Mouse (Mus musculus) midbrain, embryonic 11.5 days (tissue): ENCODE data around the gene Usp47. TPM values are rescaled to one million over a fixed set of nuclear protein-coding genes. Genes with fewer than 3 reads are reported as not detected.

ENCODE experiments used
- ATAC-seq: fragments of 200-750 bp; cut with Nextera tagmentation; 2 replicates; pipeline ENCODE4 v1.8.0; 2017; ENCODE audit warnings: moderate TSS enrichment, moderate library complexity; ENCODE audit not compliant: low FRiP score
- DNase-seq: peaks from one replicate; pipeline ENCODE4 v3.0.0; 2015; ENCODE audit warnings: low spot score; ENCODE audit errors: missing footprints
- H3K27ac ChIP-seq: fragments of 300-500 bp; sonication (generic); 2 replicates; pipeline ENCODE4 v1.5.1; 2014; ENCODE audit warnings: low read depth, low read length
- H3K27me3 ChIP-seq: fragments of 300-500 bp; sonication (generic); 2 replicates; pipeline ENCODE4 v1.6.1; 2014; ENCODE audit warnings: mild to moderate bottlenecking, low read length, moderate library complexity, mixed read lengths; ENCODE audit not compliant: control insufficient read depth, insufficient read depth
- H3K36me3 ChIP-seq: fragments of 300-500 bp; sonication (generic); 2 replicates; pipeline ENCODE4 v1.6.1; 2014; ENCODE audit warnings: mild to moderate bottlenecking, low read length, moderate library complexity, mixed read lengths; ENCODE audit not compliant: control insufficient read depth, insufficient read depth
- H3K4me1 ChIP-seq: fragments of 300-500 bp; sonication (generic); 2 replicates; pipeline ENCODE4 v1.6.1; 2014; ENCODE audit warnings: low read length; ENCODE audit not compliant: control insufficient read depth, insufficient read depth
- H3K4me2 ChIP-seq: fragments of 300-500 bp; sonication (generic); 2 replicates; pipeline ENCODE4 v1.6.1; 2014; ENCODE audit warnings: mild to moderate bottlenecking, moderate library complexity
- H3K4me3 ChIP-seq: fragments of 300-500 bp; sonication (generic); 2 replicates; pipeline ENCODE4 v1.5.1; 2014; ENCODE audit warnings: low read depth, low read length
- H3K9ac ChIP-seq: fragments of 300-500 bp; sonication (generic); 2 replicates; pipeline ENCODE4 v1.6.1; 2014; ENCODE audit warnings: low read length
- H3K9me3 ChIP-seq: fragments of 300-500 bp; sonication (generic); 2 replicates; pipeline ENCODE4 v1.6.1; 2016; ENCODE audit warnings: low read length; ENCODE audit not compliant: control insufficient read depth
- WGBS: fragments of 180-500 bp; shearing (Covaris S2); extraction: QIAGEN DNeasy Blood & Tissue Kit; methylation state at CpG from one replicate; pipeline ENCODE4 v1.1.7; 2014; 5-methylcytosine and 5-hydroxymethylcytosine counted together
- polyA plus RNA-seq: library from polyadenylated mRNA; unstranded; fragments of >200 nt; fragmentation: Nextera tagmentation; extraction: Ambion mirVana; gene quantifications from 2 replicates; pipeline ENCODE4 v1.2.1, GENCODE M21; 2014

Gene Usp47
- polyA plus RNA-seq, 1 experiment from 2014 or later, result 98.7 TPM

DNA sequence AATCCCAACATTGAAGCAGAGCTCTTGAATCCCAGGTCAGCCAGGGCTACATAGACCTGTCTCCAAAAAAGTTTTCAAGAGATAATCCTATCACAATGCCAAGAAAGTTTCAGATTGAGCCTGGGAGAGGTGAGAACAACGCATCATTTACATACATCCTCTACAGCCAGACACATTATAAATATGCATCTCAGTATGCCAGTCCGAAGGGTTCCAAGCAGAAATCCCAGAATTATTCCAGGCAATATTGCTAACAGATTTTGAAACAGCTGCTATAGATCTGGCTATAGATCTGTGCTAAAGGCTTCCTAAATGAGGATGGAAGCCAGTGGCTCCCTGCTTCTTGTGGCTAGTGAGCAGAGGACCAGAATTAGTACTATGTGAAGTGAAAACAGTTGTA is 77.6 kb downstream of the Usp47 start:
- Histone ChIP-seq H3K9ac (no peak overlapping the region), H3K4me3 (no peak overlapping the region), H3K27me3 (no peaks in the 10 kb centered on the region), H3K4me1 (no peaks in the 10 kb centered on the region), H3K27ac (no peak overlapping the region), H3K4me2 (no peak overlapping the region), H3K9me3 (no peaks in the 10 kb centered on the region), H3K36me3 (peaks cover 14% of the 10 kb centered on the region; the same call in 1 of the 2 replicates)
- WGBS, result 93% methylated on average over 2 of the region's 2 CpGs
- ATAC-seq (no peak), DNase-seq (no peak)

DNA sequence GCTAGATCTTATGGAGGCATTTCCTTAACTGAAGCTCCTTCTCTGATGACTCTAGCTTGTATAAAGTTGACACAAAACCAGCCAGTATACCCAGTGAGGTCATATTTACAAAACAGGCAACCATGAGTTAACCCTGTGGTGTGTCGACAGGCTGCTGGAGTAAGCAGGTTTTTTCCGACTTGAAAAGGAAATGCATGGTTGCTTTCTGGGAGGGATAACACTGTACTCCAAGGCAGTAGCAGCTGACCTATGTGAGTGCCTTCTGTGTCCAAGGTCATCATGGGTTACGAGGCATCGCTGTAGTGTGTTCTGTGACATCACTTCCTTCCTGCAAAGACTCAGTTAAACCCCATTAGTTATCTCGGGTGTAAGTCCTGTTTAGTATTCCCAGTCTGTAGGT is 79.6 kb downstream of the Usp47 start:
- Histone ChIP-seq H3K27me3 (no peaks in the 10 kb centered on the region), H3K9me3 (no peaks in the 10 kb centered on the region), H3K4me2 (no peak overlapping the region), H3K27ac (no peak overlapping the region), H3K9ac (no peak overlapping the region), H3K36me3 (peaks cover 18% of the 10 kb centered on the region; the same call in 1 of the 2 replicates), H3K4me3 (no peak overlapping the region), H3K4me1 (no peaks in the 10 kb centered on the region)
- no peak for ATAC-seq
- 86% methylated on average over 5 of the region's 5 CpGs for whole genome bisulfite sequencing
- no peak for DNase-seq

DNA sequence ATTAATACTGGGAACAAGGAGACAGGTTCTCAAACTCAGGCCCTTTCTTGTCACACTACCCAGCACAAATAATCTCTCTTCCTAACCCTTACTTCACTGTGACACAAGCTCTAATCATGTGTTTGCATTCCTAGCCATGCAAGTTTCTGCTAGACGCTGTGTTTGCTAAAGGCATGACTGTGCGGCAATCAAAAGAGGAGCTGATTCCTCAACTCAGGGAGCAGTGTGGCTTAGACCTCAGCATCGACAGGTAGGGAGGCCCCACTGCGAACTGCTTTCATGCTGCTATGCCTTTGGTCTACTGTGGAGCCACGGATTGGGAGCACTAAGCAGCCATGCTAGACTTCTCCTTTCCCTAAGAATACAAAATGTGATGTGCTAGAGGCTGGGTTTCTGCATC is 80.5 kb downstream of the Usp47 start:
- 90% methylated on average over 5 of the region's 5 CpGs for WGBS
- H3K36me3 ChIP-seq, result peaks cover 17% of the 10 kb centered on the region; the same call in 1 of the 2 replicates

DNA sequence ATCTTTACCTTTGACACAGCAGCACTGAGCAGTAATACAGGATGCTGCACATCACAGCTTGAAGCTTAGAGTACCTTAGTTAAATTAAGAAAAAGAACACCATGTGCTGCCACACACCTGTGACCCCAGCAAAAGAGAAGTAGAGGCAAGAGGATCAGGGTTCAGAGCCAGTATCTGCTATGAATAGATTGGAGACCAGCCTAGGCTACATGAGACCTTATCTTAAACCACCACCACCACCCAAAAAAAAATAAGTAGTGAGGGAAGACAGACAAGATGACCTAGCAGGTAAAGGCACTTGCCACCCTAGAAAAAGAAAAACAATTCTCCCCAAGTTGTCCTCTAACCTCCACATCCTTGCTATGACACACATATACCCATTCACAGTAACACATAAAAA is 85.5 kb downstream of the Usp47 start:
- Histone ChIP-seq H3K36me3 (peaks cover 25% of the 10 kb centered on the region), H3K4me2 (no peak overlapping the region), H3K9ac (no peak overlapping the region), H3K4me1 (no peaks in the 10 kb centered on the region), H3K4me3 (no peak overlapping the region), H3K9me3 (no peaks in the 10 kb centered on the region), H3K27ac (no peak overlapping the region), H3K27me3 (no peaks in the 10 kb centered on the region)
- no peak for DNase-seq
- ATAC-seq, result no peak

More for the DNA sequence above, 80.5 kb downstream of the Usp47 start:
- H3K9ac ChIP-seq, result no peak overlapping the region
- no peak overlapping the region for H3K4me3 ChIP-seq
- H3K27ac ChIP-seq, result no peak overlapping the region
- H3K4me2 ChIP-seq, result no peak overlapping the region
- no peaks in the 10 kb centered on the region for H3K9me3 ChIP-seq
- DNase-seq (no peak), ATAC-seq (no peak)
- H3K4me1 ChIP-seq, result no peaks in the 10 kb centered on the region
- H3K27me3 ChIP-seq, result no peaks in the 10 kb centered on the region

DNA sequence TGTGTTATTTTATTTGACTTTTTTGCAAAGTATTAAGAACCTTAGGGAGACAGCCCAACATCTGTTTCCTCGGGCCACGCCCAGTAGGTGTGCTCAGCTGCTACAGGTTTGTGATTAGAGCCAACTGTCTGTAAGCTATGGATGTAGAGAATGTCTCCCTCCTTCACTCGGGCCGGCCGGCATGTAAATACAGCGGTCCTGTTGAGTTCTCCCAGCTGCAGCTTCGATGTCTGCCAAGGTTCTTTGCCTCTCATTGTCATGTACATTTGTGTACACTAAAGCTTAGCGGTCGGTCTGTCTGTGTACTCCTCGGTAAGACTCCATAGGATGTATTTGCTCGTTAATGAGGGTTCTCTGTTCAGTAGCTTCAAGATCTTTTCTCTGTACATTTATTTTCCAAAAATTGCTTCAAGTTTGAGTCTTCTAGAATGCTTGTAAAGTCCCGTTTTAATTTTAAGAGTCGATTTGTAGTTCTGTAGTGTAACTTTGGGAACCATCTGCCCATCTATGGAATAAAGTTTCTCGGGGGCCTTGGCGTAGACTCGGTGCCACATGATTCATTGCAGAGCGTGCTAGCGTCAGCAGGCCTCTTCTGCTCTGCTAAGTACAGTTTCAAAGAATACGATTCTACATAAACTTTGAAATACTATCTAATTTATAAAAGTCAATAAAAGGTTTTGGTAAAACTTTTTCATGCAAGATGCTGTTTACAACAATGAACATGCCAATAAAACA is 87.5 kb downstream of the Usp47 start:
- Histone ChIP-seq H3K4me1 (no peaks in the 10 kb centered on the region), H3K36me3 (peaks cover 23% of the 10 kb centered on the region), H3K27me3 (no peaks in the 10 kb centered on the region), H3K27ac (no peak overlapping the region; the same call in 1 of the 2 replicates), H3K9ac (no peak overlapping the region), H3K4me2 (no peak overlapping the region), H3K4me3 (no peak overlapping the region), H3K9me3 (no peaks in the 10 kb centered on the region)
- WGBS, result 86% methylated on average over 19 of the region's 19 CpGs
- DNase-seq (no peak), ATAC-seq (no peak)

DNA sequence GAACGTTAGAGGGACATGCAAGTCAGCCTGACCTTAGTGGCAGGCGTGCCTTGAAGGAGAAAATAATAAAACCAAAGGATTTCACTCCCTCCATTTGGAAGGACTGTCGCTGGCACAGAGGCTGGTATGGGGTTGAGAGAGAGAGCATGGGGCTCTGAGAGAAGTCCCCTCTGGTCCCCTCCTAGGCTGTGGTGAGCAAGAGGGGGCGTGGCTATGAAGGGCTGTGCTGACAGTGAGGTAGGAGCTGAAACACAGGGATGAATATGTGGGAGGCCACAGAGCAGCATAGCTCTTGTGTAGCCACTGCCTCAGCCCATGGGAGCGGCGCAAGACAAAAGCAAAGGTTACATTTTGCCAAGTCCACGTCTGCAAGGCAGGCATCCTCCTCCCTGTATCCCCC is 94.2 kb downstream of the Usp47 start:
- Histone ChIP-seq H3K36me3 (peaks cover 3% of the 10 kb centered on the region; the same call in 1 of the 2 replicates), H3K9me3 (no peaks in the 10 kb centered on the region), H3K27me3 (no peaks in the 10 kb centered on the region), H3K9ac (no peak overlapping the region), H3K27ac (no peak overlapping the region), H3K4me3 (no peak overlapping the region), H3K4me1 (no peaks in the 10 kb centered on the region), H3K4me2 (no peak overlapping the region)
- 83% methylated on average over 7 of the region's 7 CpGs for WGBS
- ATAC-seq, result no peak
- no peak for DNase-seq

DNA sequence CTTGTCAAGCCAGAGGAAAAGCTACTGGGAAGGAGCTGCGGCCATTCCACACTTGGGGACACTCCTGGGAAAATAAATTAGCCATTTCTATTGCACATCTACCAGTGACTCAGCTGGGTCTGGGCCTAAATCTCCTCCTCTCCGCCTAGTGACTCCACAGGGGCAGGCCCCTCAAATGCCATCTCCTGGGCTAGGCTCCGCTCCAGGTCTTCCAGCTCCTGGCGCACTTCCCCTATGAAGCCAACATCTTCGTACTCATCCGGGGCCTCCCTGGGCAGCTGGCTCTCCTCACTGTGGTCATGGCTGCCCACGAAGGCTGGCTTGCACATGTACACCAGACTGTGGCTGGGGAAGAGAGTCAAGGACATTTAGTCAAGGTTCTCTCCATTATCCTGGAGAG is 94.8 kb downstream of the Usp47 start:
- Histone ChIP-seq H3K36me3 (no peaks in the 10 kb centered on the region; the same call in 1 of the 2 replicates), H3K27ac (no peak overlapping the region), H3K4me2 (no peak overlapping the region), H3K9ac (no peak overlapping the region), H3K4me1 (no peaks in the 10 kb centered on the region), H3K9me3 (no peaks in the 10 kb centered on the region), H3K27me3 (no peaks in the 10 kb centered on the region), H3K4me3 (no peak overlapping the region)
- WGBS, result 88% methylated on average over 7 of the region's 7 CpGs
- ATAC-seq (no peak), DNase-seq (no peak)

DNA sequence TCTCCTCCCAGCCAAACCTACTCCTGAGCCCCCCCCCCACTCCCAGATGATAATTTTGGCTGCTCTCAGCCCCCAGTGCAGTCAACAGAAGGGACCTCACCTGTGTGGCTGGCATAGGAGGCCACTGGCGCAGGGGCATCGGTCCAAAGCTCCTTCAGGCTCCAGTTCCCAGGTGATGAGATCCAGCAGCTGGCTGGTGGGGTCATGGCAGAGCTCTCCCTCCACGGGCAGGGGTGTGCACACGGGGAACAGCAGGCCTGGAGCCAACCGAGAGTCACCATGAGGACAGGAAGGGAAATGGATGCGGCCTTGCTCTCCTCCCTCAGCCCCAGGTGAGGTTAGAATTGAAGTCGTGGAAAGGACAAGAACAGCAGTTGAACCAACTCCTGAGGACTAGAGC is 95.9 kb downstream of the Usp47 start:
- H3K9ac ChIP-seq, result no peak overlapping the region
- H3K4me2 ChIP-seq, result no peak overlapping the region
- no peak overlapping the region for H3K27ac ChIP-seq
- no peaks in the 10 kb centered on the region for H3K4me1 ChIP-seq
- ATAC-seq (no peak), DNase-seq (no peak)
- no peaks in the 10 kb centered on the region for H3K36me3 ChIP-seq
- no peak overlapping the region for H3K4me3 ChIP-seq
- no peaks in the 10 kb centered on the region for H3K27me3 ChIP-seq
- 81% methylated on average over 7 of the region's 7 CpGs for WGBS
- no peaks in the 10 kb centered on the region for H3K9me3 ChIP-seq

DNA sequence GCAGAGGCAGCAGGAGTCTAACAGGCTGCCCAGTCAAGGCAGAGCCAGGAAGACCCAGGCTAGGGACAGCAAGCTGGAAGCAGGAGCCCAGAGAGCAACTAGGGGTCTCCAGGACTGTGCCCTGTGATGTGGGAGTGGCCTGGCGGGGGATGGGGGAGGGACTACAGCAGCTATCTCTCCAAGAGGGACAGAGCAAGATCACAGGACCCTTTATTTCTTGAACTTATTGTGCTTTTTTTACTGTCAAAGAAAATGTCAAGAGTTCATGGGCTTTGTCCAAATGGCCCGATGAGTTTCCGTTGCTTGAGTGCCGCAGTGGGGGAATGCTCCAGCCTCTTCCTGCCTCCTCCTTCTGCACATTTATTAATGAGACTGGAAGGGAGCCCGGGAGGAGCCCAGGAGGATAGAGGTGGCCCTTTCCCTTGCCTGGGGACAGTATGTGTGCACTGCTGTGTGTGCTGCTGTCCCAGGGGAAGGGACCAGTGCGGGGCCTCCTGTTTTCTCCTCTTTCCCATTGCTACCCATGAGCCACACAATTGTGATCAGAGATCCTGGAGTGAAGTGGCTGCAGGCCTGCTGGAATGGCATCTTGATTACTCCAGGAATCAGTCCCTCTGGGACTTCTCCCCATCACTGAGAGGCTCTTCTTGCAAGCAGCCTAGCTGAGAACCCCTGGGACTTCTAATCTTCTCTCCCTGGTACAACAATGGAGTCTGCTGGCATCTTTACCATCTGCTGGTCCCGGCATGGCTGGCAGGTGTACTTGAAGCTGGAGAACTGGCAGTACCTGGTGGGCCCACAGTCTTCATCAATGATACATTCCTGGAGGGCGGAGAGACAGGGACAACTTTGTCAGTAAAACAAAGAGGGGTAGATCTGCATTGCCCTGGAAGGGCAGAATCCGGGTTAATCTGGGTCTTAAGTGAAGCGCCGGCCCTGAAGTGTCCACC is 97.8 kb downstream of the Usp47 start:
- DNase-seq (no peak), ATAC-seq (no peak)
- H3K9me3 ChIP-seq, result no peaks in the 10 kb centered on the region

More for the DNA sequence above, 97.8 kb downstream of the Usp47 start:
- H3K27me3 ChIP-seq, result no peaks in the 10 kb centered on the region
- no peak overlapping the region for H3K27ac ChIP-seq
- H3K4me1 ChIP-seq, result no peaks in the 10 kb centered on the region
- H3K4me3 ChIP-seq, result no peak overlapping the region
- no peak overlapping the region for H3K4me2 ChIP-seq
- no peaks in the 10 kb centered on the region for H3K36me3 ChIP-seq
- no peak overlapping the region for H3K9ac ChIP-seq
- WGBS, result 69% methylated on average over 11 of the region's 11 CpGs
